Mouse (Mus musculus) lung, embryonic 15.5 days (tissue): Measurements from ENCODE around the gene Btbd35f7. TPM values are rescaled to one million over a fixed set of nuclear protein-coding genes. Genes with fewer than 3 reads are reported as not detected.
"Not testable (repeated sequence)": the region's sequence is repeated elsewhere in the genome, so short reads cannot be mapped to it uniquely, and the experiment has no call there.

ENCODE experiments used
- ATAC-seq: fragments of 200-750 bp; cut with Nextera tagmentation; 2 replicates; pipeline ENCODE4 v1.8.0; 2017; ENCODE audit warnings: moderate number of reproducible peaks, borderline replicate concordance; ENCODE audit not compliant: low FRiP score, low TSS enrichment; ENCODE audit errors: extremely low read depth
- H3K27ac ChIP-seq: fragments of 300-500 bp; sonication (generic); 2 replicates; pipeline ENCODE4 v1.5.1; 2015; ENCODE audit warnings: moderate library complexity, mild to moderate bottlenecking, inconsistent platforms
- H3K27me3 ChIP-seq: fragments of 300-500 bp; sonication (generic); 2 replicates; pipeline ENCODE4 v1.6.1; 2015; ENCODE audit warnings: inconsistent platforms
- H3K36me3 ChIP-seq: fragments of 300-500 bp; sonication (generic); 2 replicates; pipeline ENCODE4 v1.6.1; 2015; ENCODE audit warnings: inconsistent platforms
- H3K4me1 ChIP-seq: fragments of 300-500 bp; sonication (generic); 2 replicates; pipeline ENCODE4 v1.6.1; 2015; ENCODE audit warnings: inconsistent platforms
- H3K4me2 ChIP-seq: fragments of 300-500 bp; sonication (generic); 2 replicates; pipeline ENCODE4 v1.6.1; 2015; ENCODE audit warnings: inconsistent platforms, mild to moderate bottlenecking, moderate library complexity
- H3K4me3 ChIP-seq: fragments of 300-500 bp; sonication (generic); 2 replicates; pipeline ENCODE4 v1.5.1; 2015; ENCODE audit warnings: mild to moderate bottlenecking, inconsistent platforms
- H3K9ac ChIP-seq: fragments of 300-500 bp; sonication (generic); 2 replicates; pipeline ENCODE4 v1.6.1; 2015; ENCODE audit warnings: inconsistent platforms
- H3K9me3 ChIP-seq: fragments of 300-500 bp; sonication (generic); 2 replicates; pipeline ENCODE4 v1.6.1; 2016; ENCODE audit warnings: inconsistent platforms
- WGBS: fragments of 180-500 bp; shearing (Covaris S2); methylation state at CpG from one replicate; pipeline ENCODE4 v1.1.7; 2015; 5-methylcytosine and 5-hydroxymethylcytosine counted together
- polyA plus RNA-seq: library from polyadenylated mRNA; unstranded; fragments of >200 nt; fragmentation: Nextera tagmentation; extraction: Ambion mirVana; gene quantifications from 2 replicates; pipeline ENCODE4 v1.2.1, GENCODE M21; 2015

Btbd35f7 gene
- not detected in 2 replicates for polyA plus RNA-seq

DNA sequence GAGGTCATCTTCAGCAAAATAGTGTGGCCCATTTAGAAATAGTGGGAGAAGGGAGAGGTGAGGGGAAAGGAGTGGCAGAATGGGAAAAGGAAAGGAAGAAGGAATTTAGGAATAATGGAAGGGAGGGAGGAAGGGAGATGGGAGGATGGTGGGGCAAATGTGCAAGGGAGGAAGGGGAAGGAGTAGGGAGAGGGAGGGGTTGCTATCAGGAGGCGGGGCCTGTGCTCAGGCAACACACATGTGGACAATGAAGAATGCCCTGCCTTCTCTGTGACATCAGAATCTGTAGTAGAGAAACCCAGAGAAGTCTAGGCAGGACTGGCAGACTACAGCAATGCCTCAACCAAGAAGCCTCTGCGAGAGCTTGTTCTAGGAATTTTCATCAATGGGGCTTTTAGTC is at the start of gene Btbd35f7:
Btbd35f7 (plus strand) TSS at position 301 of the 400 bp plus-strand sequence.
- ATAC-seq, H3K27me3 ChIP-seq, H3K4me1 ChIP-seq, H3K9me3 ChIP-seq, H3K9ac ChIP-seq, H3K4me3 ChIP-seq, H3K36me3 ChIP-seq, H3K27ac ChIP-seq, H3K4me2 ChIP-seq: not testable (repeated sequence)
- WGBS, result no CpG with 5 or more reads among the region's 2 CpGs

Other genes with a start within 250 kb of the Btbd35f7 start
- gene Mycs, start 199.8 kb upstream of the Btbd35f7 start, polyA plus RNA-seq, result not detected in 2 replicates